Comparison of ENCODE assay signal across 27 mouse cellular contexts in genomic region chr11:55327111-55327510, GRCm38 (mm10). TPM values are rescaled to one million over a fixed set of nuclear protein-coding genes. Genes with fewer than 3 reads are reported as not detected.
"Had no signal": no experiment of that assay in that cellular context is flagged by ENCODE, and none has a peak within 500 bp of the region (broad histone marks: within the 10 kb centered on the region; RNA-seq: fewer than 3 reads in every experiment).

No protein-coding gene starts in this region.

- H3K4me2 ChIP-seq: heart, embryonic 12.5 days; hindbrain, embryonic 12.5 days; hindbrain, embryonic 14.5 days; intestine, embryonic 15.5 days; limb, embryonic 13.5 days; limb, embryonic 15.5 days had no signal

- H3K27ac ChIP-seq: gastrocnemius, adult 2 months; heart, embryonic 10.5 days; hindbrain, embryonic 10.5 days; hindbrain, embryonic 12.5 days; hindbrain, embryonic 14.5 days; intestine, embryonic 15.5 days; layer of hippocampus, adult 2 months; left cerebral cortex, adult 2 months; limb, embryonic 13.5 days; limb, embryonic 15.5 days had no signal

- H3K9me3 ChIP-seq: heart, embryonic 10.5 days; heart, embryonic 12.5 days; hindbrain, embryonic 10.5 days; hindbrain, embryonic 12.5 days; intestine, embryonic 15.5 days; limb, embryonic 15.5 days had no signal

- DNase-seq: gastrocnemius, adult 2 months; gastrocnemius, postnatal 10 days; gastrocnemius, postnatal 25 days; heart, adult 18-20 months; heart, postnatal 10 days; heart, postnatal 4 days; kidney, adult 18-20 months; kidney, adult 8-10 months; kidney, postnatal 10 days; kidney, postnatal 25 days; left cerebral cortex, postnatal 4 days had no signal

- H3K36me3 ChIP-seq: heart, embryonic 10.5 days; heart, embryonic 12.5 days; hindbrain, embryonic 10.5 days; hindbrain, embryonic 12.5 days; intestine, embryonic 15.5 days; limb, embryonic 13.5 days; limb, embryonic 15.5 days had no signal

- ATAC-seq: hindbrain, embryonic 16.5 days; inflammation-experienced regulatory T-cells, adult 6 months; intestine, embryonic 15.5 days; intestine, postnatal 0 days had no signal

- H3K9ac ChIP-seq: heart, embryonic 12.5 days; hindbrain, embryonic 12.5 days; hindbrain, embryonic 14.5 days; intestine, embryonic 15.5 days; limb, embryonic 13.5 days; limb, embryonic 15.5 days had no signal

- H3K4me3 ChIP-seq: gastrocnemius, adult 2 months; heart, embryonic 10.5 days; heart, embryonic 12.5 days; hindbrain, embryonic 10.5 days; hindbrain, embryonic 12.5 days; intestine, embryonic 15.5 days; layer of hippocampus, adult 2 months; left cerebral cortex, adult 2 months; limb, embryonic 13.5 days; limb, embryonic 15.5 days had no signal

- H3K27me3 ChIP-seq: heart, embryonic 12.5 days; hindbrain, embryonic 12.5 days; intestine, embryonic 15.5 days; limb, embryonic 13.5 days; limb, embryonic 15.5 days had no signal

- H3K4me1 ChIP-seq: hindbrain, embryonic 10.5 days had no signal

RNA-seq across cellular contexts. Expression of gene Fat2, which starts 9.3 kb away (rescaled TPM):
- total RNA-seq: granulocyte monocyte progenitor cell, adult 5-6 weeks; liver, adult 2 months had no signal
- polyA plus RNA-seq: heart, embryonic 12.5 days; heart, embryonic 14.5 days; inflammation-experienced regulatory T-cells, adult 6 months; intestine, postnatal 0 days; liver, adult 2 months had no signal
